ENCODE assay signal across 8 mouse cellular contexts in genomic region chr16:19982537-19983257, GRCm38 (mm10). TPM values are rescaled to one million over a fixed set of nuclear protein-coding genes. Genes with fewer than 3 reads are reported as not detected.
DNase-seq lines count a peak whose midpoint lies in the region; TF ChIP-seq lines count a peak whose summit lies in the region.

Gene Klhl6 (minus strand): TSS chr16:19983037.

- H3K4me3 ChIP-seq in heart, adult 2 months: peak within 1 kb of the TSS; percentile 50

- no peak for TF ChIP-seq CTCF in heart, adult 2 months (IDR thresholded peaks at IDR 0.05)

- peaks cover 2% of the 10 kb centered on the region for H3K4me1 ChIP-seq in heart, adult 2 months (ENCODE audit: control insufficient read depth, insufficient read depth, low read length)

- 2% methylated on average over 14 of the region's 14 CpGs for WGBS in heart, adult 2 months

- peak; percentile 76 for TF ChIP-seq POLR2A in heart, adult 2 months (IDR thresholded peaks at IDR 0.05; ENCODE audit: insufficient read depth, low read depth, low read length)

- peak; percentile 81 for TF ChIP-seq EP300 in heart, adult 2 months (IDR thresholded peaks at IDR 0.05; ENCODE audit: insufficient read depth, low read depth, low read length)

- intact Hi-C loops in heart, adult 2 months (cut with DNase I): loop anchor here (5.0 to 10.0 kb wide), 4 partner anchors 75 to 342 kb away; partner anchors contain the start of genes Cyp2ab1, Klhl24 and Yeats2

- peaks cover 14% of the 10 kb centered on the region for H3K36me3 ChIP-seq in heart, adult 2 months (ENCODE audit: control insufficient read depth, insufficient read depth, low read length)

- H3K27me3 ChIP-seq in heart, adult 2 months (ENCODE audit: control insufficient read depth, insufficient read depth, low read length): no peaks in the 10 kb centered on the region

- peak within 1 kb of the TSS; percentile 51 for H3K9ac ChIP-seq in heart, adult 2 months (ENCODE audit: low read depth, low read length)

- peak within 1 kb of the TSS; percentile 85 for H3K27ac ChIP-seq in heart, adult 2 months

- DNase-seq in B cell, adult 2 months: peak; percentile 70 to 73
- DNase-seq in adrenal gland, adult 18-20 months (ENCODE audit: low spot score in 2 of 2): peak; percentile 12 to 43
- DNase-seq in heart, adult 2 months: peak; percentile 67 to 82
- DNase-seq in kidney, adult 8-10 months: peak; percentile 61 to 66
- peak; percentile 80 for DNase-seq in lung, postnatal 25 days (ENCODE audit: low spot score)
- DNase-seq in thymus, adult 18-20 months: peak; percentile 50 to 75
- DNase-seq in c-Kit-positive CD71-positive TER-119-positive erythroid progenitor cells, embryonic 14.5 days (ENCODE audit: low spot score): no peak
- no peak for DNase-seq in left cerebral cortex, adult 11 months (ENCODE audit: low spot score)

- H3K79me2 ChIP-seq in heart, adult 2 months (replicated peaks; ENCODE audit: control insufficient read depth, insufficient read depth, low read length): peaks cover 4% of the 10 kb centered on the region

RNA-seq across cellular contexts. Expression of gene Klhl6, which starts in this region (rescaled TPM):
- total RNA-seq in adrenal gland, adult 18-20 months (2021): 1 to 10 TPM; 4.2 to 6.1 TPM
- 1 to 10 TPM; 5.3 to 5.4 TPM for total RNA-seq in heart, adult 2 months (2021)
- 5.4 and 7.7 TPM in 2 replicates for polyA plus RNA-seq in heart, adult 2 months (2012; rRNA removed)

Comparison
In these comparisons a context has a peak if more than half of its experiments do, and no peak if none do; other contexts are left out.
1. DNase-seq: peak in B cell, adult 2 months (2 of 2), adrenal gland, adult 18-20 months (2 of 2), heart, adult 2 months (2 of 2), kidney, adult 8-10 months (2 of 2), lung, postnatal 25 days (single experiment) and thymus, adult 18-20 months (2 of 2); none in c-Kit-positive CD71-positive TER-119-positive erythroid progenitor cells, embryonic 14.5 days (single experiment) and left cerebral cortex, adult 11 months (single experiment).